Mouse (Mus musculus) forebrain, embryonic 12.5 days (tissue): ENCODE results near the gene Rora. TPM values are rescaled to one million over a fixed set of nuclear protein-coding genes. Genes with fewer than 3 reads are reported as not detected.
"Not testable (repeated sequence)": the region's sequence is repeated elsewhere in the genome, so short reads cannot be mapped to it uniquely, and the experiment has no call there.

Experiments
- ATAC-seq: fragments of 200-750 bp; cut with Nextera tagmentation; 2 replicates; pipeline ENCODE4 v1.8.0; 2017; ENCODE audit warnings: moderate TSS enrichment; ENCODE audit not compliant: low FRiP score
- H3K27ac ChIP-seq: fragments of 300-500 bp; sonication (generic); 2 replicates; pipeline ENCODE4 v1.5.1; 2016; ENCODE audit warnings: mild to moderate bottlenecking
- H3K27me3 ChIP-seq: fragments of 300-500 bp; sonication (generic); 2 replicates; pipeline ENCODE4 v1.6.1; 2016; ENCODE audit warnings: mild to moderate bottlenecking
- H3K36me3 ChIP-seq: fragments of 300-500 bp; sonication (generic); replicated peaks from 2 replicates; pipeline ENCODE4 v1.6.1; 2016; ENCODE audit warnings: mild to moderate bottlenecking
- H3K4me1 ChIP-seq: fragments of 300-500 bp; sonication (generic); 2 replicates; pipeline ENCODE4 v1.6.1; 2016
- H3K4me2 ChIP-seq: fragments of 300-500 bp; sonication (generic); 2 replicates; pipeline ENCODE4 v1.6.1; 2016; ENCODE audit warnings: mild to moderate bottlenecking, moderate library complexity
- H3K4me3 ChIP-seq: fragments of 300-500 bp; sonication (generic); replicated peaks from 2 replicates; pipeline ENCODE4 v1.5.1; 2016; ENCODE audit warnings: mild to moderate bottlenecking
- H3K9ac ChIP-seq: fragments of 300-500 bp; sonication (generic); 2 replicates; pipeline ENCODE4 v1.6.1; 2016; ENCODE audit warnings: mild to moderate bottlenecking
- H3K9me3 ChIP-seq: fragments of 300-500 bp; sonication (generic); 2 replicates; pipeline ENCODE4 v1.6.1; 2016
- WGBS: fragments of 180-500 bp; shearing (Covaris S2); methylation state at CpG from one replicate; pipeline ENCODE4 v1.1.7; 2016; 5-methylcytosine and 5-hydroxymethylcytosine counted together
- polyA plus RNA-seq: library from polyadenylated mRNA; unstranded; fragments of >200 nt; fragmentation: Nextera tagmentation; extraction: Ambion mirVana; gene quantifications from 2 replicates; pipeline ENCODE4 v1.2.1, GENCODE M21; 2016

The Rora gene
- polyA plus RNA-seq, 1 experiment from 2014 or later: 7.3 TPM

- 71% methylated on average over 15 of the region's 15 CpGs for WGBS
- H3K27me3 ChIP-seq: no peaks in the 10 kb centered on the region
Observed at GRCm38 (mm10) chr9:69092119-69093013, 438.8 kb downstream of the Rora start.

GRCm38 (mm10) chr9:69100153-69100756 lies 446.7 kb downstream of the Rora start:
- 97% methylated on average over 5 of the region's 5 CpGs for WGBS
- not testable (repeated sequence) for H3K27ac ChIP-seq, H3K4me1 ChIP-seq, H3K4me3 ChIP-seq, H3K4me2 ChIP-seq, ATAC-seq, H3K27me3 ChIP-seq, H3K9ac ChIP-seq, H3K9me3 ChIP-seq, H3K36me3 ChIP-seq

More at GRCm38 (mm10) chr9:69092119-69093013, 438.8 kb downstream of the Rora start:
- no peak overlapping the region for H3K4me2 ChIP-seq
- no peak overlapping the region for H3K27ac ChIP-seq
- no peaks in the 10 kb centered on the region for H3K36me3 ChIP-seq
- ATAC-seq: no peak
- H3K9me3 ChIP-seq: no peaks in the 10 kb centered on the region
- peaks cover 20% of the 10 kb centered on the region for H3K4me1 ChIP-seq
- H3K4me3 ChIP-seq: no peak overlapping the region
- H3K9ac ChIP-seq: no peak overlapping the region

- Histone ChIP-seq H3K4me2 (no peak overlapping the region), H3K4me3 (no peak overlapping the region), H3K9ac (no peak overlapping the region), H3K36me3 (no peaks in the 10 kb centered on the region), H3K27ac (no peak overlapping the region), H3K4me1 (peaks cover 9% of the 10 kb centered on the region; the same call in 1 of the 2 replicates), H3K9me3 (no peaks in the 10 kb centered on the region), H3K27me3 (no peaks in the 10 kb centered on the region)
- 59% methylated on average over 5 of the region's 5 CpGs for WGBS
- no peak for ATAC-seq
Observed at GRCm38 (mm10) chr9:69104321-69104720, 450.7 kb downstream of the Rora start.

- H3K36me3 ChIP-seq: no peaks in the 10 kb centered on the region
- H3K4me2 ChIP-seq: no peak overlapping the region
- no peaks in the 10 kb centered on the region for H3K27me3 ChIP-seq
- H3K27ac ChIP-seq: no peak overlapping the region
- no peaks in the 10 kb centered on the region for H3K9me3 ChIP-seq
- H3K4me1 ChIP-seq: peaks cover 12% of the 10 kb centered on the region
- no peak overlapping the region for H3K9ac ChIP-seq
- ATAC-seq: no peak
- WGBS: 91% methylated on average over 2 of the region's 2 CpGs
- no peak overlapping the region for H3K4me3 ChIP-seq
Observed at GRCm38 (mm10) chr9:69109618-69110300, 456.2 kb downstream of the Rora start.

GRCm38 (mm10) chr9:69110301-69110674 lies 456.7 kb downstream of the Rora start:
- WGBS: 78% methylated on average over 5 of the region's 5 CpGs
- H3K27me3 ChIP-seq: no peaks in the 10 kb centered on the region
- H3K4me2 ChIP-seq: no peak overlapping the region
- no peaks in the 10 kb centered on the region for H3K9me3 ChIP-seq
- H3K27ac ChIP-seq: no peak overlapping the region
- H3K4me3 ChIP-seq: no peak overlapping the region
- H3K9ac ChIP-seq: no peak overlapping the region
- no peak for ATAC-seq
- H3K36me3 ChIP-seq: no peaks in the 10 kb centered on the region
- H3K4me1 ChIP-seq: peaks cover 15% of the 10 kb centered on the region

GRCm38 (mm10) chr9:69110706-69111105 lies 457.1 kb downstream of the Rora start:
- Histone ChIP-seq H3K4me1 (peaks cover 15% of the 10 kb centered on the region), H3K27me3 (0 out of 2 replicates have a peak, but pooled peaks cover 1% of the 10 kb centered on the region), H3K9ac (no peak overlapping the region), H3K4me2 (no peak overlapping the region), H3K27ac (no peak overlapping the region), H3K36me3 (no peaks in the 10 kb centered on the region), H3K9me3 (no peaks in the 10 kb centered on the region), H3K4me3 (no peak overlapping the region)
- no peak for ATAC-seq
- 75% methylated on average over 6 of the region's 6 CpGs for WGBS

GRCm38 (mm10) chr9:69111539-69111938 lies 458.0 kb downstream of the Rora start:
- no peaks in the 10 kb centered on the region for H3K36me3 ChIP-seq
- 0 out of 2 replicates have a peak, but pooled peaks cover 4% of the 10 kb centered on the region for H3K27me3 ChIP-seq
- H3K4me2 ChIP-seq: no peak overlapping the region
- H3K4me1 ChIP-seq: peaks cover 15% of the 10 kb centered on the region
- no peak overlapping the region for H3K4me3 ChIP-seq
- H3K27ac ChIP-seq: no peak overlapping the region
- WGBS: 77% methylated on average over 6 of the region's 6 CpGs
- H3K9ac ChIP-seq: no peak overlapping the region
- no peak for ATAC-seq
- no peaks in the 10 kb centered on the region for H3K9me3 ChIP-seq

- no peak overlapping the region for H3K4me3 ChIP-seq
- H3K9ac ChIP-seq: no peak overlapping the region
- H3K4me1 ChIP-seq: peaks cover 11% of the 10 kb centered on the region
- H3K27me3 ChIP-seq: 0 out of 2 replicates have a peak, but pooled peaks cover 4% of the 10 kb centered on the region
- no peak overlapping the region for H3K4me2 ChIP-seq
- WGBS: 22% methylated on average over 9 of the region's 9 CpGs
- no peak for ATAC-seq
- H3K36me3 ChIP-seq: no peaks in the 10 kb centered on the region
- no peaks in the 10 kb centered on the region for H3K9me3 ChIP-seq
- H3K27ac ChIP-seq: no peak overlapping the region
Observed at GRCm38 (mm10) chr9:69114429-69114984, 460.9 kb downstream of the Rora start.

GRCm38 (mm10) chr9:69116740-69117139 lies 463.2 kb downstream of the Rora start:
- Histone ChIP-seq H3K36me3 (no peaks in the 10 kb centered on the region), H3K4me1 (peaks cover 16% of the 10 kb centered on the region), H3K9me3 (no peaks in the 10 kb centered on the region), H3K4me3 (no peak overlapping the region), H3K4me2 (no peak overlapping the region), H3K27me3 (0 out of 2 replicates have a peak, but pooled peaks cover 4% of the 10 kb centered on the region), H3K27ac (no peak overlapping the region), H3K9ac (no peak overlapping the region)
- ATAC-seq: no peak
- 75% methylated on average over 2 of the region's 2 CpGs for WGBS

- no peaks in the 10 kb centered on the region for H3K9me3 ChIP-seq
- no peak overlapping the region for H3K4me2 ChIP-seq
- no peak overlapping the region for H3K9ac ChIP-seq
- no peak for ATAC-seq
- peaks cover 4% of the 10 kb centered on the region; the same call in 1 of the 2 replicates for H3K27me3 ChIP-seq
- H3K4me3 ChIP-seq: no peak overlapping the region
- WGBS: 56% methylated on average over 12 of the region's 12 CpGs
- H3K4me1 ChIP-seq: peaks cover 17% of the 10 kb centered on the region
- H3K27ac ChIP-seq: no peak overlapping the region
- no peaks in the 10 kb centered on the region for H3K36me3 ChIP-seq
Observed at GRCm38 (mm10) chr9:69121117-69121740, 467.6 kb downstream of the Rora start.

- Histone ChIP-seq H3K36me3 (no peaks in the 10 kb centered on the region), H3K4me2 (peak overlapping the region; percentile 51), H3K9me3 (no peaks in the 10 kb centered on the region), H3K27ac (no peak overlapping the region), H3K9ac (no peak overlapping the region), H3K27me3 (peaks cover 4% of the 10 kb centered on the region; the same call in 1 of the 2 replicates), H3K4me1 (peaks cover 17% of the 10 kb centered on the region), H3K4me3 (peak overlapping the region; percentile 21; the same call in 1 of the 2 replicates)
- 14% methylated on average over 22 of the region's 22 CpGs for WGBS
- no peak for ATAC-seq
Observed at GRCm38 (mm10) chr9:69125011-69125786, 471.6 kb downstream of the Rora start.
